9 mouse cellular contexts compared by ENCODE assay signal in the genomic region with DNA sequence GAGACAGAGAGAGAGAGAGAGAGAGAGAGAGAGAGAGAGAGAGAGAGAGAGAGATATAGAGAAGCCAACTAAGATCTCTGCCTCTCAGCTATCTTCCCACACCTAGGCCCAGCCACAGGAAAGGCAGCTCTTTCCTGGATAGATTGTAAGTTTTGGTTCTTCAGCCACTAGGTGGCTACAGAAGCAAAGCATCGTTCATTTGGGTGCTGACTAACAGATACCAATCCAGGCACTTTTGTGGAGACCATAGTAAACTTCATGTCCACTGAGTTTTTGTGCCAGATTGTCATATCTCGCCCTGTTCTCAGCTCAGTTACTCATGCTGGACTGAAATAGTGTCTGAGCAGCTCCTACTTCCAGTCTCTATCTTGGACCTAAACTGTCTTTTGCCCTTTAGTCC. TPM values are rescaled to one million over a fixed set of nuclear protein-coding genes. Genes with fewer than 3 reads are reported as not detected.
A peak's percentile ranks its signal among the peaks of the same experiment; 100 is the strongest.
DNase-seq lines count a peak whose midpoint lies in the region; ATAC-seq and TF ChIP-seq lines count a peak whose summit lies in the region.
"Had no signal": no experiment of that assay in that cellular context is flagged by ENCODE, and none has a peak within 500 bp of the region (broad histone marks: within the 10 kb centered on the region; RNA-seq: fewer than 3 reads in every experiment).

No protein-coding gene starts in this region.

- TF ChIP-seq CTCF in forebrain, postnatal 0 days (IDR thresholded peaks at IDR 0.05; ENCODE audit: low read depth): peak; percentile 73
- TF ChIP-seq CTCF in spleen, adult 2 months (IDR thresholded peaks at IDR 0.05; ENCODE audit: extremely low read depth, insufficient read depth, insufficient read length, insufficient replicate concordance): peak; percentile 23; the same call in 1 of the 2 replicates

- peak; percentile 53; the same call in 1 of the 2 replicates for ATAC-seq in forebrain, postnatal 0 days
- no peak for ATAC-seq in forebrain, embryonic 12.5 days (ENCODE audit: low FRiP score)

- no peaks in the 10 kb centered on the region for H3K27me3 ChIP-seq in forebrain, postnatal 0 days (ENCODE audit: insufficient read depth, low read length)
- no peaks in the 10 kb centered on the region for H3K27me3 ChIP-seq in forebrain, embryonic 12.5 days
- no peaks in the 10 kb centered on the region for H3K27me3 ChIP-seq in spleen, adult 2 months (ENCODE audit: control insufficient read depth, insufficient read depth, low read length)
- H3K27me3 ChIP-seq: liver, embryonic 13.5 days had no signal

- no peak overlapping the region for H3K27ac ChIP-seq in forebrain, postnatal 0 days (ENCODE audit: low read depth, low read length)
- no peak overlapping the region for H3K27ac ChIP-seq in forebrain, embryonic 12.5 days
- no peak overlapping the region for H3K27ac ChIP-seq in spleen, adult 2 months (ENCODE audit: insufficient read depth, low read length)
- H3K27ac ChIP-seq: liver, embryonic 13.5 days had no signal

- H3K9me3 ChIP-seq in forebrain, postnatal 0 days (ENCODE audit: low read length): no peaks in the 10 kb centered on the region
- H3K9me3 ChIP-seq in forebrain, embryonic 12.5 days: no peaks in the 10 kb centered on the region
- H3K9me3 ChIP-seq: liver, embryonic 13.5 days had no signal

- DNase-seq in forebrain, postnatal 0 days: peak; percentile 62
- DNase-seq in spleen, adult 2 months (ENCODE audit: low read depth in 1 of 2, low spot score in 2 of 2): peak in 1 of 2 experiments; percentile 12
- DNase-seq in spleen, postnatal 14 days (ENCODE audit: low spot score in 2 of 2): no peak
- peak; percentile 67 for DNase-seq in embryo, embryonic 11 days
- DNase-seq in kidney, adult 8-10 months: peak; percentile 27 to 47
- DNase-seq in naive thymus-derived CD4-positive, alpha-beta T cell, adult 2 months (ENCODE audit: low read depth): peak; percentile 70
- DNase-seq in natural killer cell, adult 2 months (ENCODE audit: low spot score in 2 of 2): no peak
- DNase-seq: liver, embryonic 13.5 days had no signal

- H3K4me2 ChIP-seq in forebrain, postnatal 0 days (ENCODE audit: low read depth): no peak overlapping the region
- no peak overlapping the region for H3K4me2 ChIP-seq in forebrain, embryonic 12.5 days
- H3K4me2 ChIP-seq: liver, embryonic 13.5 days had no signal

- 42% methylated on average over 2 of the region's 2 CpGs for WGBS in forebrain, postnatal 0 days
- WGBS in forebrain, embryonic 12.5 days: 44% methylated on average over 2 of the region's 2 CpGs
- 38% methylated on average over 2 of the region's 2 CpGs for WGBS in spleen, adult 2 months

- peaks cover 40% of the 10 kb centered on the region for H3K36me3 ChIP-seq in forebrain, postnatal 0 days (ENCODE audit: insufficient read depth)
- H3K36me3 ChIP-seq in forebrain, embryonic 12.5 days (replicated peaks): peaks cover 51% of the 10 kb centered on the region
- peaks cover 31% of the 10 kb centered on the region for H3K36me3 ChIP-seq in spleen, adult 2 months (ENCODE audit: control insufficient read depth, insufficient read depth, low read length)

- TF ChIP-seq POLR2A in spleen, adult 2 months (IDR thresholded peaks at IDR 0.05; ENCODE audit: low read depth, low read length): no peak

- no peak overlapping the region for H3K9ac ChIP-seq in forebrain, postnatal 0 days
- no peak overlapping the region for H3K9ac ChIP-seq in forebrain, embryonic 12.5 days
- H3K9ac ChIP-seq: liver, embryonic 13.5 days had no signal

- no peak overlapping the region for H3K4me3 ChIP-seq in forebrain, postnatal 0 days (ENCODE audit: low read depth, low read length)
- no peak overlapping the region for H3K4me3 ChIP-seq in forebrain, embryonic 12.5 days (replicated peaks)
- no peak overlapping the region for H3K4me3 ChIP-seq in spleen, adult 2 months (ENCODE audit: extremely low read depth, insufficient read depth, insufficient read length)
- H3K4me3 ChIP-seq: liver, embryonic 13.5 days had no signal

- no peaks in the 10 kb centered on the region for H3K4me1 ChIP-seq in forebrain, postnatal 0 days (ENCODE audit: insufficient read depth)
- no peaks in the 10 kb centered on the region for H3K4me1 ChIP-seq in forebrain, embryonic 12.5 days
- H3K4me1 ChIP-seq in spleen, adult 2 months (ENCODE audit: control insufficient read depth, insufficient read depth, insufficient read length): no peaks in the 10 kb centered on the region
- H3K4me1 ChIP-seq: liver, embryonic 13.5 days had no signal

RNA-seq across cellular contexts. Expression of a gene that starts 26.8 kb away (rescaled TPM):
- total RNA-seq in forebrain, postnatal 0 days (2014; rRNA removed): 89.5 and 99.0 TPM in 2 replicates
- polyA plus RNA-seq in forebrain, postnatal 0 days (2015; fragmentation: Nextera tagmentation; extraction: Ambion mirVana): 107 and 115 TPM in 2 replicates
- 96.5 and 97.1 TPM in 2 replicates for polyA plus RNA-seq in forebrain, embryonic 12.5 days (2016; fragmentation: Nextera tagmentation; extraction: Ambion mirVana)
- 40.4 and 55.2 TPM in 2 replicates for polyA plus RNA-seq in spleen, adult 2 months (2012; rRNA removed)

RNA-seq across cellular contexts. Expression of a gene that starts 37.1 kb away (rescaled TPM):
- total RNA-seq in forebrain, postnatal 0 days (2014; rRNA removed): 54.5 and 63.7 TPM in 2 replicates
- polyA plus RNA-seq in forebrain, postnatal 0 days (2015; fragmentation: Nextera tagmentation; extraction: Ambion mirVana): 88.7 and 92.5 TPM in 2 replicates
- 70.7 and 73.5 TPM in 2 replicates for polyA plus RNA-seq in forebrain, embryonic 12.5 days (2016; fragmentation: Nextera tagmentation; extraction: Ambion mirVana)
- 17.2 and 19.8 TPM in 2 replicates for polyA plus RNA-seq in spleen, adult 2 months (2012; rRNA removed)

RNA-seq across cellular contexts. Expression of a gene that starts 44.1 kb away (rescaled TPM):
- 45.7 and 46.1 TPM in 2 replicates for total RNA-seq in forebrain, postnatal 0 days (2014; rRNA removed)
- polyA plus RNA-seq in forebrain, postnatal 0 days (2015; fragmentation: Nextera tagmentation; extraction: Ambion mirVana): 42.9 and 44.3 TPM in 2 replicates
- 167 and 170 TPM in 2 replicates for polyA plus RNA-seq in forebrain, embryonic 12.5 days (2016; fragmentation: Nextera tagmentation; extraction: Ambion mirVana)
- 8.7 and 9.4 TPM in 2 replicates for polyA plus RNA-seq in spleen, adult 2 months (2012; rRNA removed)

Comparison
In these comparisons a context has a peak if more than half of its experiments do, and no peak if none do; other contexts are left out.
1. DNase-seq: peak in forebrain, postnatal 0 days (single experiment), embryo, embryonic 11 days (single experiment), kidney, adult 8-10 months (2 of 2) and naive thymus-derived CD4-positive, alpha-beta T cell, adult 2 months (single experiment); none in spleen, postnatal 14 days (0 of 2) and natural killer cell, adult 2 months (0 of 2).